Mouse (Mus musculus) Muller cell, postnatal 12 days (primary cell): ENCODE measurements around the gene Trpm5.

ENCODE experiments used
- DNase-seq: peaks from one replicate; pipeline ENCODE4 v3.0.0-alpha.2; 2015; ENCODE audit errors: inconsistent ontology term

Trpm5 gene

DNA sequence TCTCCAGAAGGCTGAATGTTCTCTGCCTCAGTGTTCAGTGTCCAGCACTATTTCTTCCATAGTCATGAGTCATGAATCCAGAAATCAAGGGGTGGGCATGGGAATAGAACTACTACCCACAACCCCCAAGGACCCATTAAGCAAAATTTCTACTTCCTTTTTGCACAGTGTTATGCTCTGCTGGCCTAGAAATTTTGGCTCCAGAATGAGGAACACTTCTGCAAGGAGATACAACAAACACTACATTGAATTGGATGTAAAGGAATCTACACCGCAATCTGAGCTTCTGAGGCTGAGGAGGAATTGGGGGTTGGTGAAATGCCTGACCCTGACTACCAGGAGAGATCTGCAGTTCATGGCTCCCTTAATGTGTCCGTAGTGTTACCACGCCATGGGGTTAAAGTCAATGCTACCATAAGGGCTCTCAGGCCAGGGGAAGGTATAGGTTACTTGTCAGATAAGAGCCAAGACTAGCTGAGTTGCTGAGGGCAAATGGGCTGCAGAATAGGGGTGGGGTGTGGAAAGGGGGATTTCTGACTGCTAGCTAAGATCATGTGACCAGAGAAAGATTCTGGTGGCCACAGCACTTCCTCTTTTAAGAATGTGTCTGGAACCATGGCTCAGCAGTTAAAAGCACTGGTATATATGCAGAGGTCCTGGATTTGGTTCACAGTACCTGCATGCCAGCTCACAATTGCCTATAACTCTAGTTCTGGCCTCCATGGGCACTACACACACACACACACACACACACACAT lies 56.1 kb downstream of the Trpm5 start:
- no peak for DNase-seq

- no peak for DNase-seq
Observed at GRCm38 (mm10) chr7:143037306-143037705, 57.1 kb downstream of the Trpm5 start.

DNA sequence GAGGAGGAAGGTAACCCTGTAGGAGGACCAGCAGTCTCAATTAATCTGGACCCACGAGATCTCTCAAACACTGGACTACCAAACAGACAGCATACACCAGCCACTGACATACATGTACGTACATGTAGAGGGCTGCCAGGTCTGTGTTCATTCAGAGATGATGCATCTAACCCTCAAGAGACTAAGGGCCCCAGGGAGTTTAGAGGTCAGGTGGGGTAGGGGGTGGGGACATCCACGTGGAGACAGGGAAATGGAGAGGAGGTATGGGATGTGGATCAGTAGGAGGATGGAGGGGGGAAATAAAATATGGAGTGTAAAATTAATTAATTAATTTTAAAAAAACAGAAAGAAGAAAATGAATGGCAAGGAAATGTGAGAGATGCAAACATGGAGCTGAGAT lies 57.7 kb downstream of the Trpm5 start:
- no peak for DNase-seq

- DNase-seq: no peak
Observed at GRCm38 (mm10) chr7:143034519-143035450, 59.7 kb downstream of the Trpm5 start.

GRCm38 (mm10) chr7:143034112-143034511 lies 60.3 kb downstream of the Trpm5 start:
- no peak for DNase-seq

DNA sequence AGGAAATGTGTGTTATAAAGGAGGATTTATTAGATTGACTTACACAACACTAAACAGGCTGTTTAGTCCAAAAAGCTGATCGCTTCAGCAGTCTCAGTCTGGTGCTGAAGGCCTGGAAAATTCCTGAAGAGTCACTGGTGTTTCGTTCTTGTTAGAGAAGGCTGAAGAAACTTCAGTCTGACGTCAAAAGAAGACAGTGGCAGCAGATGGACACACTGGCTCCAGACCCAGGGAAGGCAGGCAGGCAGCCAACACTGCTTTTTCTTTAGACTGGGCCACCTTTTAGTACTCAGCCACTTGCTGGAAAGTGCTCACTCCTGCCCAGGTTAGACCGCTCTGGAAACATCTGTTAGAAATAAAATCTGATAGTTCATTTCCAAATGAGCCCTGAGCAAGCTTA lies 60.9 kb downstream of the Trpm5 start:
- DNase-seq: no peak

DNA sequence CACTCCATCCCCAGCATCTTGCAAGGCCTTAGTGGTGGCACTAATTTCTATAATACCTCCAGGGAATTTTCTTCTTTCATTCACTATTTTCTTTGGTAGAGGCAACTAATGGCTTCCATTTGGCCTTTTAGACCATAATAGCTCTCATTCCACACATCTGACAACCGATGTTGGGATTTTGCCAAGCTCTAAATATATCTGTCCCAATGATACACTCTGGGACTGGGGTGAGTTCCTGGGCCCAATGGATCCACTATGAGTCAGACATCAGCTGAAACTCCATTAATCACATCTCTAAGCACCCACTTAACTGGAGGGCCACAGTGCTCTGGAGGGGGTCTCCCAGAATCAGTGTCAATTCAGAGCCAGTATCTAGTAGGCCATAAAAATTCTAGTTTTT lies 62.6 kb downstream of the Trpm5 start:
- DNase-seq: peak; percentile 88

GRCm38 (mm10) chr7:143027196-143027595 lies 67.2 kb downstream of the Trpm5 start:
- DNase-seq: no peak

GRCm38 (mm10) chr7:143025496-143025895 lies 68.9 kb downstream of the Trpm5 start:
- peak; percentile 48 for DNase-seq

DNA sequence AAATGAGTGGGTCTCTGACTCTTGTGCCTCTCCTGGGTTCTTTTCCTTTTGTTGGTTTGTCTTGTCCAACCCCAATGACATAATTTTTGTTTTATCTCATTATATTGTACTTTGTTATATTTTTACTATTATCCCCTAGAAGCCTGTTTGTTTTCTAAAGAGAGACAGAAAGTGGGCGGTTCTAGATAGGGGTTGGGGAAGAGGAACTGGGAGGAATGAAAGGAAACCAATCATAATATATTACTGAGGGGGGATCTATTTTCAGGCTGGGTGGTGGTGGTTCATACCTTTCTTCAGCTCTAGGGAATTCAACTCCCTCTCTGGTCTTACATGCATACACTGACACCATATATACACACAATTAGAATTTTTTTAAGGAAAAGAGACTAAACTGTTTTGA lies 70.1 kb downstream of the Trpm5 start:
- DNase-seq: no peak

GRCm38 (mm10) chr7:143023499-143023898 lies 70.9 kb downstream of the Trpm5 start:
- DNase-seq: no peak

GRCm38 (mm10) chr7:143021356-143022164 lies 72.9 kb downstream of the Trpm5 start:
- no peak for DNase-seq

- DNase-seq: no peak
Observed at GRCm38 (mm10) chr7:143020764-143021163, 73.7 kb downstream of the Trpm5 start.

- no peak for DNase-seq
Observed at GRCm38 (mm10) chr7:143020040-143020439, 74.4 kb downstream of the Trpm5 start.
